Mouse (Mus musculus): Measurements from ENCODE around the gene Gm37240.

DNA sequence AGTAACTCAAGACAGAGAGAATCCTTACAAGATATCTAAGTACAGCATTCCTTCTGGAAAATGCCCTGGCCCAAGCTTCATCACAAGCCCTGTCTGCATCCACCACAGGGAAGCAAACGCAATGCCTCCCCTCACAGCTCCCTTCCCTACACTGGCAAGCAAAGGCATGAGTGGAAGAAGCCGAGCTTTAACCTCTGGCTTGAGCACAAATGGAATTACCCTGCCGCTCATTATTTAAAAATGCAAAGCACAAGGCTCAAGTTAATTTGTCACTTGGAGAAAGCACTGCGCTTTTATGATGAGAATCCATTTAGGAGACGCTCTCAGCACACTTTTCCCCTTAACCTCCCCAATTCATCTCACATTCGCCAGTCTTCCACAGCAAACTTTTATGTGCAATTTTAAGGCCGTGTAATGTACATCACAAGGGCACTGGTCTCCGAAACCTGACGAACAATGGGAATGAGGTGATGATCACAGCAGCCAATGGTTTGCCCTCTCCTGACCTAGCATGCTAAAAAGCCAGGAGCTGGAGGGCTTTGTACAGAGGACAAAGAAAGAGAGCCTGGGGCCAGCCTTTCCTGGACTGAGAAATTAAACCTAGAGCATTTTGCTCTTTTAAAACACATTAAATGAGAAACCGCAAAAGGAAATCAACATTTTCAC lies 54.7 kb downstream of the Gm37240 start:
- TF ChIP-seq POLR2A (IDR thresholded peaks at IDR 0.05; ENCODE audit: borderline replicate concordance, control insufficient read depth, low read depth, low read length) (no peak), CTCF (IDR thresholded peaks at IDR 0.05; ENCODE audit: control insufficient read depth, insufficient read depth, low read length) (no peak)
